ENCODE assay signal across 24 mouse cellular contexts in genomic region chr1:63019916-63020315, GRCm38 (mm10).
DNase-seq lines count a peak whose midpoint lies in the region; ATAC-seq and TF ChIP-seq lines count a peak whose summit lies in the region.
"Had no signal": no experiment of that assay in that cellular context is flagged by ENCODE, and none has a peak within 500 bp of the region (broad histone marks: within the 10 kb centered on the region; RNA-seq: fewer than 3 reads in every experiment).

No protein-coding gene starts in this region.

- no peaks in the 10 kb centered on the region for H3K36me3 ChIP-seq in intestine, postnatal 0 days (ENCODE audit: control insufficient read depth, insufficient read depth)
- H3K36me3 ChIP-seq in small intestine, adult 2 months (ENCODE audit: control insufficient read depth, insufficient read depth, low read length): no peaks in the 10 kb centered on the region
- H3K36me3 ChIP-seq in midbrain, embryonic 14.5 days (ENCODE audit: control insufficient read depth, insufficient read depth, low read length): no peaks in the 10 kb centered on the region
- H3K36me3 ChIP-seq in forebrain, embryonic 13.5 days (ENCODE audit: poor library complexity, severe bottlenecking): no peaks in the 10 kb centered on the region
- H3K36me3 ChIP-seq: embryonic facial prominence, embryonic 10.5 days; embryonic facial prominence, embryonic 12.5 days; G1E had no signal

- TF ChIP-seq POLR2A in small intestine, adult 2 months (IDR thresholded peaks at IDR 0.05; ENCODE audit: low read depth, low read length): no peak

- TF ChIP-seq CTCF in intestine, postnatal 0 days (IDR thresholded peaks at IDR 0.05; ENCODE audit: low read depth): no peak
- no peak for TF ChIP-seq CTCF in small intestine, adult 2 months (IDR thresholded peaks at IDR 0.05; ENCODE audit: extremely low read depth, insufficient read length, insufficient replicate concordance, low read depth, low read length)

- H3K4me2 ChIP-seq in intestine, postnatal 0 days (replicated peaks; ENCODE audit: low read depth): no peak overlapping the region
- no peak overlapping the region for H3K4me2 ChIP-seq in midbrain, embryonic 14.5 days (ENCODE audit: low read length)
- H3K4me2 ChIP-seq in forebrain, embryonic 13.5 days: no peak overlapping the region
- H3K4me2 ChIP-seq: embryonic facial prominence, embryonic 12.5 days had no signal

- no peak overlapping the region for H3K9ac ChIP-seq in intestine, postnatal 0 days (ENCODE audit: low read depth, low read length)
- H3K9ac ChIP-seq in midbrain, embryonic 14.5 days (replicated peaks; ENCODE audit: low read length): no peak overlapping the region
- H3K9ac ChIP-seq in forebrain, embryonic 13.5 days: no peak overlapping the region
- H3K9ac ChIP-seq: embryonic facial prominence, embryonic 12.5 days had no signal

- H3K27ac ChIP-seq in intestine, postnatal 0 days (ENCODE audit: low read depth, low read length): no peak overlapping the region
- peak overlapping the region; percentile 66; the same call in 1 of the 2 replicates for H3K27ac ChIP-seq in small intestine, adult 2 months (ENCODE audit: insufficient read depth, low read depth, low read length)
- no peak overlapping the region for H3K27ac ChIP-seq in midbrain, embryonic 14.5 days (replicated peaks; ENCODE audit: low read depth, low read length)
- H3K27ac ChIP-seq in forebrain, embryonic 13.5 days: no peak overlapping the region
- H3K27ac ChIP-seq: embryonic facial prominence, embryonic 10.5 days; embryonic facial prominence, embryonic 12.5 days had no signal

- peak; percentile 59; the same call in 1 of the 2 replicates for ATAC-seq in intestine, postnatal 0 days
- no peak for ATAC-seq in midbrain, embryonic 14.5 days (ENCODE audit: low FRiP score, low TSS enrichment)
- ATAC-seq in forebrain, embryonic 13.5 days: no peak
- ATAC-seq: activated CD4-positive, CD25-positive, alpha-beta regulatory T cell, adult 4 months; CD4-positive, CD25-positive, alpha-beta regulatory T cell, adult 4 months; forebrain, embryonic 14.5 days; forebrain, embryonic 16.5 days; Patski had no signal

- peak; percentile 7 for DNase-seq in heart, adult 11 months
- DNase-seq in heart, adult 18-20 months: no peak
- no peak for DNase-seq in midbrain, embryonic 14.5 days
- DNase-seq: adrenal gland, adult 8-10 months; adrenal gland, postnatal 14 days; adrenal gland, postnatal 36 days; B cell, adult 2 months; cerebellum, adult 11-12 months; cerebellum, adult 2 months; cerebellum, adult 9-10 months; cerebellum, postnatal 10 days; cerebellum, postnatal 25 days had no signal

- no peak overlapping the region for H3K4me3 ChIP-seq in intestine, postnatal 0 days (ENCODE audit: low read depth, low read length)
- H3K4me3 ChIP-seq in small intestine, adult 2 months (ENCODE audit: low read depth, low read length): no peak overlapping the region
- H3K4me3 ChIP-seq in midbrain, embryonic 14.5 days (replicated peaks; ENCODE audit: low read depth, low read length): no peak overlapping the region
- no peak overlapping the region for H3K4me3 ChIP-seq in forebrain, embryonic 13.5 days
- H3K4me3 ChIP-seq: embryonic facial prominence, embryonic 10.5 days; embryonic facial prominence, embryonic 12.5 days had no signal

- no peaks in the 10 kb centered on the region for H3K9me3 ChIP-seq in intestine, postnatal 0 days (ENCODE audit: control insufficient read depth)
- no peaks in the 10 kb centered on the region for H3K9me3 ChIP-seq in midbrain, embryonic 14.5 days (ENCODE audit: control insufficient read depth, low read length)
- no peaks in the 10 kb centered on the region for H3K9me3 ChIP-seq in forebrain, embryonic 13.5 days (replicated peaks)
- H3K9me3 ChIP-seq: embryonic facial prominence, embryonic 10.5 days; embryonic facial prominence, embryonic 12.5 days; G1E had no signal

- no peaks in the 10 kb centered on the region for H3K27me3 ChIP-seq in intestine, postnatal 0 days (replicated peaks; ENCODE audit: control insufficient read depth, insufficient read depth, low read length)
- H3K27me3 ChIP-seq in small intestine, adult 2 months (ENCODE audit: control insufficient read depth, insufficient read depth, low read length): no peaks in the 10 kb centered on the region
- no peaks in the 10 kb centered on the region for H3K27me3 ChIP-seq in midbrain, embryonic 14.5 days (ENCODE audit: control insufficient read depth, insufficient read depth, low read length)
- no peaks in the 10 kb centered on the region for H3K27me3 ChIP-seq in forebrain, embryonic 13.5 days
- H3K27me3 ChIP-seq: CH12.LX; embryonic facial prominence, embryonic 12.5 days; Patski had no signal

- 19% methylated on average over 2 of the region's 2 CpGs for WGBS in intestine, postnatal 0 days
- 16% methylated on average over 2 of the region's 2 CpGs for WGBS in small intestine, adult 2 months
- 63% methylated on average over 2 of the region's 2 CpGs for WGBS in midbrain, embryonic 14.5 days
- WGBS in forebrain, embryonic 13.5 days: 70% methylated on average over 2 of the region's 2 CpGs

- H3K4me1 ChIP-seq in intestine, postnatal 0 days (replicated peaks; ENCODE audit: control insufficient read depth, insufficient read depth, low read length): no peaks in the 10 kb centered on the region
- H3K4me1 ChIP-seq in small intestine, adult 2 months (ENCODE audit: control insufficient read depth, insufficient read depth, insufficient read length, low read length): peaks cover 4% of the 10 kb centered on the region; the same call in 1 of the 2 replicates
- no peaks in the 10 kb centered on the region for H3K4me1 ChIP-seq in midbrain, embryonic 14.5 days (ENCODE audit: control insufficient read depth, insufficient read depth, low read length)
- H3K4me1 ChIP-seq in forebrain, embryonic 13.5 days: no peaks in the 10 kb centered on the region
- H3K4me1 ChIP-seq: embryonic facial prominence, embryonic 10.5 days; embryonic facial prominence, embryonic 12.5 days had no signal
